Mouse (Mus musculus) CH12F3 (cell line): ENCODE results near the gene Mrps27.

Experiments used
- in situ Hi-C: fragments of 300-500 bp; cut with MboI; formaldehyde crosslinking; loops from 2 replicates; pipeline ENCODE4 v1.14.3; 2020; ENCODE audit warnings: low sequenced_read_pairs

The Mrps27 gene

DNA sequence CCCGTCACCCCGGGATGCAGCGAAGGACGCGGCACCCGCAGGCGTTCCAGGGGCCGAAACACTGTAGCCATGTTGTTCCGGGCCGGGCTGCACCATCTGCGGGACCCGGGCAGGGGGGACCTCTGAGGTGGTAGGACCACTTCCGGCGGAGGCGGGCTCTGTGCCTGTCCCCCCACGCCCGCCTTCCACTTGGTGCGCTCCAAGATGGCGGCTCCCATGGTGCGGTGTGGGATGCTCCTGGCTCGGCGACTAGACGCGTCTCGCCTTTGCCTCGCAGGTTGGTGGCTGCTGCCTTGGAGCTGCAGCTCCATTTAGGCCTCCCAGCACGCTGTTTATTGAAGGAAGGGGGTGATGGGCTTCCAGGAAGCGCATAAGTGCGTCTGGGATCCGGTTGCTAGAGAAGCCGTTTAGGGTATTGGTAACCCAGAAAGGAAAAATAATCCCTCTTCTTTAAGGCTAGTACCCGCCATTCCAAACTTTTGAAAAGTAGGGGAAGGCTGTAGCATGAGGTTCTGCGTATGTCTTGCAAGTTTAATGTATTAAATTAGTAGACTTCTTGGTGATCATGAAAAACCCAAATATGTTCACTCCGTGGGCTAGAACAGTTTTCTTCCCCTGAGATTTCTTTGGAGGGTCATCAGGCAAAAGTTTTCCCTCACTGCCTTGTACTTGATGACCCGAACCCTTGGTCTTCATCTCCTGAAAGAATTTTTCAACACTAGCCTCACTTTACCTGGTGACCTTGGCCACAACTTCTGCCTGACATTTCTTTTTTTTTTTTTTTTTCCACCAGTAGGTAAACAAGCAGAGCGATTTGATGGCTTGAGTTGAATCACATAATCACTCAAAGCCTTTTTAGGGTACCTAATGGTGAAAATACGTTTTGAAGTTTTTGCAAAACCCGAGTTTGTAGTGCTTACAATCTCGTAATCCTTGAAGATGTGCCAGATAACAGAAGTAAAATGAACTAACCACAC is at the start of gene Mrps27, which contains the start of gene Ptcd2:
Mrps27 (plus strand) TSS at position 188 of the 977 bp plus-strand sequence.
Ptcd2 (minus strand) TSS at position 107 of the 977 bp plus-strand sequence.
- in situ Hi-C loops = no loop called here

DNA sequence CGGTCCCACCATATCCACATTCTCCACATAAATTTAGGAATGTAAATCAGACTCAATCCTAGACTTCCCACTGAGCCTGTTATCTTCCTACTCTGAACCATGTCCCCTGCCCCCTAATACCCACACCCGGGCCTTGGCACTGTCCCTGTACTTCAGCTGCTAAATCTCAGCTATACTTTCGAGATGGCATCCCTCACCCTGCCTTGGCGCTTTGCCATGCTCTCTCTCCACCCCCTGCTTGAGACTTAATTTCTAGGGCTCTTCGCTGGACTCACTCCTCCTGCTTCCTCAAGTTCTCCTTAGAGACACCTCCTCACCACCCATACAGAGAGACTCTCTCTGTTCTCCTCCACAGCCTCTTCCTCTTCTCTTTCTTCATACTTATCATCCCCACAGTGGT is 44.7 kb upstream of the Mrps27 start:
- in situ Hi-C loops = loop anchor here (25.0 kb wide), 1 partner anchor 438 kb away; no protein-coding TSS in a partner anchor

DNA sequence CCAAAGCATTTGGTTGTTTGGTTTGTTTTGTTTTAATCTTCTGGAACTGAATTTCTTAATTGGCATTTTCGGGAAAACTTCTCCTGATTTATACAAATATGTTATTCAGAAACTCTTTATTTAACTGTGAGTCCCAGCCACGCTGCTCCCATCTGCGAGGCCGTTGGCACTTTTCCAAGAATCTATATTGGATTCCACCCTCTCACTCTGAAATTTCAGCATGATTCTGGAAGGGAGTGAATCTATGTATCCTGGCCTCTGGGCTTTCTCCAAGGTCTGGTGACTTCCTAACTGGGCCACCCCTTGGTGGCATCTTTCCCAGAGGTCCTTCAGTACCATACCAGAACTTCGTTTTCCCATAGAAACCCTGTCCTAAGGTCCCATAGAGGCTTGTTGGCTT is 40.7 kb upstream of the Mrps27 start:
- in situ Hi-C loops = loop anchor here (25.0 kb wide), 1 partner anchor 442 kb away; no protein-coding TSS in a partner anchor

DNA sequence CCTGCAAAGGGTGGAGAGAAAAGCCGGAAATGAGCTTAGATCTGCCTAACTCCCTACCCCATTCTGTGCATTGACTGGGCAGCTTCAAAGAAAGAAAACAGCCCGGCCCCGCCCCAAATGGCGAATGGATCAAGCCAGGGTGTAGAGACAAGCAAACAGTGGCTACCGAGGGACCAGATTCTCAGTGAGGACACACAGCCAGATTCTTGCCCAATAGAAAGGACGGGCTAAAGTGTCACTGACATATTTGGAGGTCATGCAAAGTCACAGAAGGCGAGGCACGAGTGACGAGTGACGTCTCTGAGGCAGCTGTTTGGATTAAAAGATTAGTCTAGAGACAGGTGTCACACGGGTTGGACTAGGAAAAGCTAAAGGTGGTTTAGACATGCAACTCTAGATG is 40.2 kb upstream of the Mrps27 start:
- in situ Hi-C loops = loop anchor here (25.0 kb wide), 1 partner anchor 442 kb away; no protein-coding TSS in a partner anchor

DNA sequence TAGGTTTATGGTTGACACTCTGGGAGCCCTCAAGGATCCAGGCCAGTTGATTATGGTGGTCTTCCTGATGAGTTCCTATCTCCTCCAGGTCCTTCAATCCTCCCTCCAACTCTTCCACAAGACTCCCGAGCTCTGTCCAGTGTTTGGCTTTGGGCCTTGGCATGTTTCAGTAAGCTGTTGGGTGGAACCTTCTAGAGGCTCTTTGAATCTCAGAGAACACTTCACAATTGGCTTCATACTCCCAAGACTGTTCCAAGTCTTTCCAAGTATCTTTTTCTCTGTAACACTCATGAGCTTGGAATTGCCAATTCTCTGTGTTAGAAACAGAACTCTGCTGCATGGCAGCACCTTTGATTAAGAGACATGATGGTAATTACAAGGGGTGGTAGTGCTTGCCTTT is 39.4 kb upstream of the Mrps27 start:
- in situ Hi-C loops = loop anchor here (25.0 kb wide), 1 partner anchor 443 kb away; no protein-coding TSS in a partner anchor

DNA sequence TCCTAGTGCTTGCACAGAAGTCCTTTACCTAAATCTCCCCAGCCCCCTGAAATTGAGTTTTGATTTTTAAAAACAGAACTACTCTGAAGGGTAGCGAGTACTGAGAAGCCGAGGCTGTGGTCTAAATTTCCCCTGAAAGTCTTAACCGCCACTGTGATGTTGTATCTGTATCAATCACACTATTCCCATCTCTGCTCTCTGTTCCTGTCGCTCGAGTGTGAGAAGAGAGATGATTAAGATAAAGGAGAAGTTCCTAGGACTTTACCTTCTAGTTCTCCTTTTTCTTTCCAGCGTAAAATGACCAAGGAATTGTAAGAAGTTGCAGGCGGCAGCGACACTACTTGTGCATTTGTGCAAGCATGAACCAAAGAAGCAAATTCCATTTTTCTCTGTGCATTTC is 38.4 kb upstream of the Mrps27 start:
- in situ Hi-C loops = loop anchor here (25.0 kb wide), 1 partner anchor 444 kb away; no protein-coding TSS in a partner anchor

DNA sequence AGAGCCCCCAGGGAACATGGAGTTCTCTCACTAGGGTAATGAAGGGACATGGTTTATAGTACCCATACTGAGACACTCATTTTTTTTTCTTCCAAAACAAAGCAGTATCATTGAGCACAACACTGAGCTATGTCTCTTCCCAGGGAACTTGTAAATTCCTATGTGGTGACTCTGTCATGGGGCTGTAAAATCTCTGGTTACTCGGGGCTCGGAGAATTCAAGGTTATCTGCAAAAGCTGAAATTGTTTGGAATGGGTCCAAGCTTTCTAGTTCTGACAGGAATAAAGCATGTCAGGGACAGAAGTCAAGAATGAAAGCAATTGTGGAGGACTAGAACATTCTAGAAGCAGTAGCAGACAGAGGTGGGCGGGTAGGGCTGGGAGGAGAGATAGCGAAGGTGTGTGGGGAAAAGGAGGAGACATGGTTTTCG is 36.6 kb upstream of the Mrps27 start:
- in situ Hi-C loops = loop anchor here (25.0 kb wide), 1 partner anchor 446 kb away; no protein-coding TSS in a partner anchor

DNA sequence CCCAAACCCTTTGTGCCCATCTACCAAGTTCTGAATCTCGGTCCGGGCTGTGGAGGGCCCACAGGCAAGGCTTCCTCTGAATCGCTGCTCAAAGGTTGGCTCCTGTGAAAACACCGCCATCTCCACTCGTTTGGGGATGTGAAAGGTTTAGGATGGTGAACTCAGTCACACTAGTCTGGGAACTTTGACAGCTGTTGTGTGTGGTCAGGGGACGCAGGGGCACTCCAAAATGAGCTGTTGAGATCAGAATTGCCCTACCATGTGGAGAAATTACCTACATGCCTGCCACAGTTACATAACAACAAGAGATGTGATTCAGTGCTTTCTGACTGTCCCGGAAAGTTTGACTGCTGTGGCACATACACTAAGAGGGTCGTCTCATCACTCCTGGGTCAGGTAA is 36.2 kb upstream of the Mrps27 start:
- in situ Hi-C loops = loop anchor here (25.0 kb wide), 1 partner anchor 446 kb away; no protein-coding TSS in a partner anchor

DNA sequence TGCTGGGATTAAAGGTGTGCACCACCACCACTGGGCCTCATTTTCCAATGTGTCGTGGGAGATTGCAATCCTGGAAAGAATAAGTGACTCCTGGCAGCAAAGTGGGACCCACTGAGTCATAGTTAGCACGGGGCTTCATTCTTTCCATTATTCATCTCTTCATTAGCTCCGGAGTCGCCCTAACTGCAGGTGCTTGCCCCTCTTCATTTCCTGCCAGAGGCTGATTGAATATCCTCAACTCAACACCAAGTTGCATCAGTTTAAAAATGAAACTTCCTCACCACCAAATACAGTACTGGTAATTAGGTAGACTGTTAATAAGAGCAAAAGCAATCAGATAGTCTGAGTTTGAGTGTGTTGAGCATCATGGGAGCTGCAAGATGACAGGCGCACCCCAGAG is 30.5 kb upstream of the Mrps27 start:
- in situ Hi-C loops = loop anchor here (25.0 kb wide), 1 partner anchor 452 kb away; no protein-coding TSS in a partner anchor

DNA sequence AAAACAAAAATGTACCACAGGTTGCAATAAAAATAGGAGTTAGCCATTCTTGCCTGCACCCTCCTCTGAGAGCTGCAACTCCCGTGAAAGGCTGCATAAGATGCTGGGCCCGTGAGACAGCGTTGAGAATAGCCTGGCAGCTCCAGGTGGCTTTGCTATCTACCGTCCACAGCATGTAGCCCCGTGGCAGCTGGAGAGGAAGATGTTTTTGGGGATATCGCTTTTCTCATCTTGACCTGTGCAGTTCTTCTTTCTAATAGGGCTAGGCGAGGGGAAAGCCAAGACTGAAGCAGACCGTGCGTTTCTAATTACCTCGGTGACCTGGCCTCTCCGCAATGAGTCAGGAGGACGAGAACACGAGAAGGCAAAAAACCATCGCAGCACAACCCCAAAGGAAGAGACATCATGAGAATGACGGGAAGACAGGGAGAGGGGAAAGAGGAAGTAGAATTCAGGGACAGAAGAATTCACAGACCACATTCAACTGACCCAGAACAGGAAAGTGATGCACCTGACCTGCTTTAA is 29.9 kb upstream of the Mrps27 start:
- in situ Hi-C loops = loop anchor here (25.0 kb wide), 1 partner anchor 452 kb away; no protein-coding TSS in a partner anchor

DNA sequence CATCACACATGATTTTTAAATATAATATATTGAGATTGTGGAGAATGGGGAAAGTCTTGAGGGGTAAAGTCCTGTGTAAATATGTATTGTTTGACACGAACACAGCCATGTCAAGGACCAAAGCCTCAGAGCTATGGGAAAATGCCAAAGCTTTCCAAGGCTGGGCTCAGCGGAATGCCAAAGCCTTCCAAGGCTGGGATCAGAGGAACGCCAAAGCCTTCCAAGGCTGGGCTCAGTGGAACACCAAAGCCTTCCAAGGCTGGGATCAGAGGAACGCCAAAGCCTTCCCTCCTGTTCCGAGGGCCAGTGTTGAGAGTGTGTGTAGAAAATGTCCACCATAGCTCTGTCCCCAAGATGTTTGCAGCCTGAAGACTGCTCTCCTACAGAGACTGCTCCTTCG is 28.2 kb upstream of the Mrps27 start:
- in situ Hi-C loops = loop anchor here (25.0 kb wide), 1 partner anchor 454 kb away; no protein-coding TSS in a partner anchor

DNA sequence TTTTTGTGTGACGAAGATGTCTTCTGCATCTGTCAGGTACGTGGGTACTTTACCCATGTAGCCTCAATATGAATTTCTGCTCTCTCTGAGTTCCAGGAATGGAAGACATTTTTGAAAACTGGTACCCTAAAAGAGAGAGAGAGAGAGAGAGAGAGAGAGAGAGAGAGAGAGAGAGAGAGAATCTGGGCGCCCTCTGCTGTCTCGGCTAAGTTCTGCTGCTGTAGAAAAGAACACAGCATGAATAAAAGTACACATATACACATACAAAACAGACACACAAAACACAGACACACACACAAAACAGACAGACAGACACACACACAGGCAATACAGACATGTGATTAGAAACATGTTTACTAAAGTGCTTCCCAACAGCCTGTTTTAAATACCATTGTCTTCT is 27.5 kb upstream of the Mrps27 start:
- in situ Hi-C loops = loop anchor here (25.0 kb wide), 1 partner anchor 455 kb away; no protein-coding TSS in a partner anchor

DNA sequence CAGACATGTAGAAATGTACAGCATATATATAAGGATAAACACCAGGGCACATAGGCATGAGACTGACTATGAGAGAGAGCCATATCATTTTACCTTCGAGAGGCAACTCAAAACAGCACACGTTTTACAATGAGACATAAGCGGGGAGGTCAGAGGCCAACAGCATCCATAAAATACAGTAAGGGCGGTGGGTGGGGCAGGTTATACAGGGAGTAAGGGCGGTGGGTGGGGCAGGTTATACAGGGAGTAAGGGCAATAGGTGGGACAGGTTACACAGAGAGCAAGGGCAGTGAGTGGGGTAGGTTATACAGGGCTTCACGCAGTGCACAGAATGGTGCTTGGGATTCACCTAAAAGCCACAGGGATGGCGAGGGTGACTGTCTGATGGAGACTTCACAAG is 24.1 kb upstream of the Mrps27 start:
- in situ Hi-C loops = loop anchor here (25.0 kb wide), 1 partner anchor 458 kb away; no protein-coding TSS in a partner anchor

DNA sequence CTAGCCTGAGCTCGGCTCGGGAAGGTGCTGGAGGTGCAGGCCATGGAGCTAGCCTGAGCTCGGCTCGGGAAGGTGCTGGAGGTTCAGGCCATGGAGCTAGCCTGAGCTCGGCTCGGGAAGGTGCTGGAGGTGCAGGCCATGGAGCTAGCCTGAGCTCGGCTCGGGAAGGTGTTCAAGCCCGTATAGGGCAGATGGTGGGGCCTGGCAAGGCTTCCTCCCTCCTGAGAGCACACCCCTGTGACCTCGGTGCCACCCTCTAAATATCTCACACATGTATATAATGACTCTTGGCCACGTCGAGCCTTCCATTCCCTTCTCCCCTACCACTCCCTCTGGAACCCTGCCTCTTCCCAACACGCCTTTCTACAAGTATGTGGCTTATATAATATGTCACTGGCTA is 21.7 kb upstream of the Mrps27 start:
- in situ Hi-C loops = loop anchor here (25.0 kb wide), 1 partner anchor 461 kb away; no protein-coding TSS in a partner anchor

DNA sequence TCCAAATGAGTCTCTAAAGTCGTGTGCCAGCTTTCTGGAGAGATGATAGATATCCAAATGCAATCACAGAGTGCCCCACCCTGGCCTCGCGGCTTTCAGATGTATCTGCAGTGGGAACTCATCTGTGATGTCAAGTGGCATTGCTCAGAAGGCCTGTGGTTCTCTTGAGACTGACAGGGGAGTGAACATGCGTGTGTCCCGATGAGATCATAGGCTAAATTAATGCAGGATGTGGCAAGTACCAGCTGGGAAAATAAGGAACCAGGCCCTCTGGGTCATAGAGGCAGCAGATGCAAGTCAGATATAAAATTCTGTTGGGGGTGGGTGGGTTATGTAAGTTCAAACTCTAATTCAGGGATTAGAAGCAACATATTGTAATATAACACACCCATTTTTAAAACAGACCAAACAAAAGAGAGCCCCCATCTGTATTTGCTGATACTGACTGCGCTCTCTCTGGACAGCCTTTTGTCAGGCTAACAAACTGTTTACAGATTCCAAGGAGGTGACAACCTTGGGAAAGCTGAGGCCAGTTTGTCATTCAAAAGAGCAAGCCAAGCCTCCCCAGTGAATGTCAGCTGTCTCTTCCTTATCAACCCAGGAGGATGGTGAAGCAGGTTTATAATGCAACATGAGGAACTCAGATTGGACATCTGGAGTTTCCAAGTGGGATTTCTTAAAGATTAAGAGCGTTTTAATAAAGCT is 20.8 kb upstream of the Mrps27 start:
- in situ Hi-C loops = loop anchor here (25.0 kb wide), 1 partner anchor 461 kb away; no protein-coding TSS in a partner anchor

DNA sequence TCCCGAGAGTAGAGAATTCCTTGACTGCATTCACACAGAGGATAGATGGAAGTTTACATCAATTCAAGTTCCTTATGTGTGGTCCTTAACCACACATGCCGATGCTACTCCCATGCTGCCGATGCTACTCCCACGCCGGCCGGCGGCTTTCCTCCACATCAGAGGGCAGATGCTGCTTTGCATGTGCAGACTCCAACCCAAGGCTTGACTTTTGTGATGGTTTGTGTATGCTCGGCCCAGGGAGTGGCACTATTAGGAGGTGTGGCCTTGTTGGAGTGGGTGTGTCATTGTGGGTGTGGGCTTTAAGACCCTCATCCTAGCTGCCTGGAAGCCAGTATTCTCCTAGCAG is 20.3 kb upstream of the Mrps27 start:
- in situ Hi-C loops = loop anchor here (25.0 kb wide), 1 partner anchor 462 kb away; no protein-coding TSS in a partner anchor

DNA sequence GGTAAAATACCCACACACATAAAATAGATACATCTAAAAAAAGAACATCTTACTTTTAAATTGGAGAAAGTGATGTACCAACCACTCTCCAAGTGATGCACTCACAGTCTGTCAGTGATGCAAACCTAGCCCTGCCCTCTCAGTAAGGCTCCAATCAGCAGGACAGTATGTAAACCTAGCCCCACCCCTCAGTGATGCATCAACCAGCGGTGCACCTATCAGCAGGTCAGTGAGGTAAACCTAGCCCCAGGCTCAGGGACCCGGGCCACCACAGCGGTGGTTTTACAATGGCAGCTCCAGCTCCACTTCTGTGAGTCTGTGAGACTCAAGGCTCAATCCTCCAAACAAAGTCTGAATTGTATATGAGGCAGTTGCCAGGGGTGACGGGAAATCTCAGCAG is 13.3 kb upstream of the Mrps27 start:
- in situ Hi-C loops = no loop called here

DNA sequence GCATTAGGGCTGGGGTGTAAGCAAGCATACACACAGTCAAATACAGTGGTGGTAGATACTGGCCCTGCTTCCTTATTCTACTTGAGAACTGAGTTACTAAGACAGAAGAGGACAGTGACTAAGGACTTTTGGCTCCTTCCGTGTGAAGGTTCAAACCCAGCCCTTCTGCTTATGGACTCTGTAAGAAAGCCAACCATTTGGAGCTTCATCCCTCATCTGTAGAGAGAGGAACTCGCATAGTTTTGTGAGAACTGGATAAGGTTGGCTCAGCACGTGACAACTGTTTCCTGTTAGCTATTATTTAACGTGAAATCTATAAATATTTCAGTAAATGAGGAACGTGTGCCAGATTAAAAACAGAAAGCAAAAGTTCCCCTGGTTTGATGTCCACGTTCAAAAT is 7.1 kb upstream of the Mrps27 start:
- in situ Hi-C loops = no loop called here

DNA sequence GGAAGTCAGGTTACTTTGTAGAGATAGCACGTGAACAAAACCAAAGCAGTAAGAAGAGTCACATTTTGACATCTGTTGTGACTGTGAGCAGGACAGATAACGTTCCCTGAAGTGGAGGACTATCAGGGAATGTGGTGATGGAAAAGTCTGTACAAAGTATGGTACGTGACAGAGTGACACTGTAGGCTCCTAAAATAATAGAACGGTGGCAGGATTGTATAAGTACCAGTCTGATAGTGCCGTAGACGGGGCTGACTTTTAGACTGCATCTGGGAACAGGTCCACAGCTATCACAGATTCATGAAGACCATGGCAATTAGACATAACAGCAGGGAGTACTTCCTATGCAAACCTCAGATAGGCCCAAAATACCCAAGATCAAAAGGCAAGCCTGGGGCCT is 3.1 kb upstream of the Mrps27 start:
- in situ Hi-C loops = no loop called here

DNA sequence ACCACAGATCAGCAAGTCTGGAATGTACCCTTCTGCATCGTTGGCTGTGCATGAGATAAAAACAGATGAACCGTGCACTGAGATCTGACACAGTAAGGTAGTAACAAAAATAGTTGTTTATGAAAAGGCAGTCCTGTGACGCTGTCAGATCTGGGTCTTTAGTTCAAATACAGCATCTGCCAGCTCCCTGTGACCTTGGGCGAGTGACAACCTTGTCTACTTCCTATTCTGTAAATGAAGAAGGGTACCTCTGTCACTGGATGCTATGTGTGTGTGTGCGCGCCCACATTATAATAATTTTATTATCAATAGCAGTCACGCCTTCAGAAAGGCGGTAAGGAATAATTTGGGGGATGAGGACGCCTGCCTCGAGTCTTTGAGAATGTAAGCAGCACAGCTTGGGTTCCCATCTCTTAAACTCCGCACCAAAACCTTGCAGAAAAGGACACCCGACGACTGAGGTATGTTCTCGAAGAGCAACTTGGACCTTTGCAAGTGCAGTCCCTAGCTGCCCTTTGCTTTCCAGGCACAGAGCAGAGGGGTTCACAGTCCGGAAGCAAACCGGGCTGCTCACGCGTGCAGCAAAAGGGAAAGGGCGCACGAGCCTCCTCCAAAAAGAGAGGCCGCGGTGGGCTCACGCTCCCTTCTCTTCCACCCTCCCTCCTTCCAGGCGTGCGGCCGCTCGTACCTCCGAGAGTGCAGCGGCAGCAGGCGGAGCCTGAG is 549 bp upstream of the Mrps27 start:
- in situ Hi-C loops = no loop called here
